Comparison of ENCODE assay signal across 19 mouse cellular contexts in the genomic region with DNA sequence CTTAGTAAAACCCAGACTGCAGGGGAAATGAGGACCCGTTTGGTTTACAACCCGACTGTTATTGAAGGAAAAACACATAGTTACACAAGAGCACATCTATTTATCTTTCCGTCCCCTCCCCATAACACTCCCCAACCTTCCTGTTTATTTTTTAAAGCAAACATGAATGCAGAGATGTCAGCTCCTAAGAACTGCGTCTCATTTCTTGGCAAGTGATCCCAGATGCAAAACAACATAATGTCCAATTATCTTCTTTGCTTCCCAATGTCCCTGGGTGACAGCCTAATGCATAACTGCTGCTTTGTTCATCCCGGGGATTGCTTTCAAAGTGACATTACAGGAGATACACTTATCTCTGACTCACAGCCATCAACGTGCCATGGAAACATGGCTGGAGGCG. TPM values are rescaled to one million over a fixed set of nuclear protein-coding genes. Genes with fewer than 3 reads are reported as not detected.
DNase-seq lines count a peak whose midpoint lies in the region; ATAC-seq and TF ChIP-seq lines count a peak whose summit lies in the region.
"Had no signal": no experiment of that assay in that cellular context is flagged by ENCODE, and none has a peak within 500 bp of the region (broad histone marks: within the 10 kb centered on the region; RNA-seq: fewer than 3 reads in every experiment).

No protein-coding gene starts in this region.

- no peak for DNase-seq in forebrain, postnatal 0 days
- DNase-seq in lung, embryonic 14.5 days = peak; percentile 64
- no peak for DNase-seq in lung, adult 2 months
- DNase-seq in MN1 (ENCODE audit: low spot score) = peak; percentile 47
- no peak for DNase-seq in thymus, postnatal 4 days
- DNase-seq: adrenal gland, adult 8-10 months; cerebellum, adult 2 months; spleen, adult 18-20 months; thymus, postnatal 14 days had no signal

- H3K4me1 ChIP-seq in forebrain, postnatal 0 days (ENCODE audit: insufficient read depth) = no peaks in the 10 kb centered on the region
- no peaks in the 10 kb centered on the region for H3K4me1 ChIP-seq in forebrain, embryonic 12.5 days
- H3K4me1 ChIP-seq in lung, embryonic 14.5 days (ENCODE audit: insufficient read depth) = no peaks in the 10 kb centered on the region
- H3K4me1 ChIP-seq in lung, adult 2 months (ENCODE audit: control insufficient read depth, insufficient read depth, low read length) = peaks cover 4% of the 10 kb centered on the region; the same call in 1 of the 2 replicates
- peaks cover 4% of the 10 kb centered on the region; the same call in 1 of the 2 replicates for H3K4me1 ChIP-seq in embryonic facial prominence, embryonic 15.5 days
- H3K4me1 ChIP-seq: liver, embryonic 15.5 days; megakaryocyte, embryonic 14.5 days; stomach, embryonic 15.5 days had no signal

- WGBS in forebrain, postnatal 0 days = 57% methylated on average over 7 of the region's 7 CpGs
- WGBS in forebrain, embryonic 12.5 days = 83% methylated on average over 7 of the region's 7 CpGs
- 46% methylated on average over 7 of the region's 7 CpGs for WGBS in lung, embryonic 14.5 days
- 42% methylated on average over 7 of the region's 7 CpGs for WGBS in lung, adult 2 months
- 54% methylated on average over 7 of the region's 7 CpGs for whole genome bisulfite sequencing in embryonic facial prominence, embryonic 15.5 days

- 0 out of 2 replicates have a peak overlapping the region, but pooled peaks have one; percentile 15 for H3K27ac ChIP-seq in forebrain, postnatal 0 days (ENCODE audit: low read depth, low read length)
- H3K27ac ChIP-seq in forebrain, embryonic 12.5 days = no peak overlapping the region
- H3K27ac ChIP-seq in lung, embryonic 14.5 days (ENCODE audit: low read depth) = no peak overlapping the region
- peak overlapping the region; percentile 17 for H3K27ac ChIP-seq in embryonic facial prominence, embryonic 15.5 days (replicated peaks)
- H3K27ac ChIP-seq: heart, embryonic 15.5 days; kidney, postnatal 0 days; liver, embryonic 15.5 days; stomach, embryonic 15.5 days had no signal

- H3K36me3 ChIP-seq in forebrain, postnatal 0 days (ENCODE audit: insufficient read depth) = peaks cover 20% of the 10 kb centered on the region
- H3K36me3 ChIP-seq in forebrain, embryonic 12.5 days (replicated peaks) = 0 out of 2 replicates have a peak, but pooled peaks cover 5% of the 10 kb centered on the region
- H3K36me3 ChIP-seq in lung, embryonic 14.5 days (ENCODE audit: insufficient read depth) = peaks cover 19% of the 10 kb centered on the region; the same call in 1 of the 2 replicates
- peaks cover 30% of the 10 kb centered on the region for H3K36me3 ChIP-seq in embryonic facial prominence, embryonic 15.5 days

- H3K9ac ChIP-seq in forebrain, postnatal 0 days = no peak overlapping the region
- no peak overlapping the region for H3K9ac ChIP-seq in forebrain, embryonic 12.5 days
- H3K9ac ChIP-seq in lung, embryonic 14.5 days = no peak overlapping the region
- no peak overlapping the region for H3K9ac ChIP-seq in embryonic facial prominence, embryonic 15.5 days
- H3K9ac ChIP-seq: embryonic facial prominence, embryonic 12.5 days; heart, embryonic 15.5 days; liver, embryonic 15.5 days; stomach, embryonic 15.5 days had no signal

- no peak overlapping the region for H3K4me3 ChIP-seq in forebrain, postnatal 0 days (ENCODE audit: low read depth, low read length)
- no peak overlapping the region for H3K4me3 ChIP-seq in forebrain, embryonic 12.5 days (replicated peaks)
- H3K4me3 ChIP-seq in lung, embryonic 14.5 days (ENCODE audit: low read depth, low read length) = no peak overlapping the region
- no peak overlapping the region for H3K4me3 ChIP-seq in lung, adult 2 months (replicated peaks; ENCODE audit: extremely low read depth, low read depth, low read length)
- no peak overlapping the region for H3K4me3 ChIP-seq in embryonic facial prominence, embryonic 15.5 days (replicated peaks)
- H3K4me3 ChIP-seq: embryonic facial prominence, embryonic 12.5 days; heart, embryonic 15.5 days; liver, embryonic 15.5 days; megakaryocyte, embryonic 14.5 days; stomach, embryonic 15.5 days had no signal

- H3K27me3 ChIP-seq in forebrain, postnatal 0 days (ENCODE audit: insufficient read depth, low read length) = no peaks in the 10 kb centered on the region
- no peaks in the 10 kb centered on the region for H3K27me3 ChIP-seq in forebrain, embryonic 12.5 days
- no peaks in the 10 kb centered on the region for H3K27me3 ChIP-seq in lung, embryonic 14.5 days (ENCODE audit: insufficient read depth, low read length)
- no peaks in the 10 kb centered on the region for H3K27me3 ChIP-seq in embryonic facial prominence, embryonic 15.5 days
- H3K27me3 ChIP-seq: embryonic facial prominence, embryonic 12.5 days; heart, embryonic 15.5 days; liver, embryonic 15.5 days; megakaryocyte, embryonic 14.5 days; stomach, embryonic 15.5 days had no signal

- H3K9me3 ChIP-seq in forebrain, postnatal 0 days (ENCODE audit: low read length) = no peaks in the 10 kb centered on the region
- no peaks in the 10 kb centered on the region for H3K9me3 ChIP-seq in forebrain, embryonic 12.5 days
- H3K9me3 ChIP-seq in lung, embryonic 14.5 days (ENCODE audit: low read depth, low read length) = no peaks in the 10 kb centered on the region
- H3K9me3 ChIP-seq in embryonic facial prominence, embryonic 15.5 days (replicated peaks) = no peaks in the 10 kb centered on the region
- H3K9me3 ChIP-seq: embryonic facial prominence, embryonic 12.5 days; heart, embryonic 15.5 days; liver, embryonic 15.5 days; megakaryocyte, embryonic 14.5 days; stomach, embryonic 15.5 days had no signal

- no peak for TF ChIP-seq POLR2A in lung, adult 2 months (IDR thresholded peaks at IDR 0.05; ENCODE audit: borderline replicate concordance, extremely low read depth, low read depth, low read length)

- ATAC-seq in forebrain, postnatal 0 days = peak; percentile 40; the same call in 1 of the 2 replicates
- ATAC-seq in forebrain, embryonic 12.5 days (ENCODE audit: low FRiP score) = no peak
- no peak; the same call in 1 of the 2 replicates for ATAC-seq in lung, embryonic 14.5 days (ENCODE audit: insufficient read depth)
- no peak for ATAC-seq in embryonic facial prominence, embryonic 15.5 days (ENCODE audit: insufficient number of reproducible peaks, low FRiP score, low TSS enrichment, low read depth)
- ATAC-seq in megakaryocyte-erythroid progenitor cell, adult 5-6 weeks (replicated peaks; ENCODE audit: low FRiP score, low TSS enrichment, poor library complexity, severe bottlenecking) = no peak
- ATAC-seq: intestine, embryonic 16.5 days had no signal

- no peak for TF ChIP-seq CTCF in forebrain, postnatal 0 days (IDR thresholded peaks at IDR 0.05; ENCODE audit: low read depth)
- no peak for TF ChIP-seq CTCF in lung, embryonic 14.5 days (IDR thresholded peaks at IDR 0.05; ENCODE audit: low read depth)
- no peak for TF ChIP-seq CTCF in lung, adult 2 months (IDR thresholded peaks at IDR 0.05; ENCODE audit: insufficient read depth, low read length)

- H3K4me2 ChIP-seq in forebrain, postnatal 0 days (ENCODE audit: low read depth) = no peak overlapping the region
- H3K4me2 ChIP-seq in forebrain, embryonic 12.5 days = no peak overlapping the region
- no peak overlapping the region for H3K4me2 ChIP-seq in lung, embryonic 14.5 days
- no peak overlapping the region for H3K4me2 ChIP-seq in embryonic facial prominence, embryonic 15.5 days (replicated peaks)
- H3K4me2 ChIP-seq: embryonic facial prominence, embryonic 12.5 days; heart, embryonic 15.5 days; liver, embryonic 15.5 days; stomach, embryonic 15.5 days had no signal

RNA-seq across cellular contexts. Expression of a gene that starts 30.7 kb away (rescaled TPM):
- total RNA-seq in forebrain, postnatal 0 days (2014; rRNA removed) = 10.2 and 10.7 TPM in 2 replicates
- polyA plus RNA-seq in forebrain, postnatal 0 days (2015; fragmentation: Nextera tagmentation; extraction: Ambion mirVana) = 3.5 and 6.8 TPM in 2 replicates
- polyA plus RNA-seq in forebrain, embryonic 12.5 days (2016; fragmentation: Nextera tagmentation; extraction: Ambion mirVana) = 5.7 and 5.9 TPM in 2 replicates
- 4.4 TPM in 2 replicates for polyA plus RNA-seq in lung, embryonic 14.5 days (2014; fragmentation: Nextera tagmentation; extraction: Ambion mirVana)
- polyA plus RNA-seq in lung, adult 2 months (2012; rRNA removed) = 6.7 and 8.9 TPM in 2 replicates
- polyA plus RNA-seq in embryonic facial prominence, embryonic 15.5 days (2015; fragmentation: Nextera tagmentation; extraction: Ambion mirVana) = 6.8 and 7.0 TPM in 2 replicates
- 14.4 and 16.0 TPM in 2 replicates for total RNA-seq in megakaryocyte-erythroid progenitor cell, adult 5-6 weeks (2014; fragmentation: Nextera tagmentation)
- 11.9 and 14.1 TPM in 2 replicates for total RNA-seq in megakaryocyte-erythroid progenitor cell, adult 5-6 weeks (2017)

RNA-seq across cellular contexts. Expression of a gene that starts 44.7 kb away (rescaled TPM):
- 180 and 225 TPM in 2 replicates for total RNA-seq in forebrain, postnatal 0 days (2014; rRNA removed)
- 101 and 113 TPM in 2 replicates for polyA plus RNA-seq in forebrain, postnatal 0 days (2015; fragmentation: Nextera tagmentation; extraction: Ambion mirVana)
- polyA plus RNA-seq in forebrain, embryonic 12.5 days (2016; fragmentation: Nextera tagmentation; extraction: Ambion mirVana) = 71.8 and 73.8 TPM in 2 replicates
- 39.4 and 51.6 TPM in 2 replicates for polyA plus RNA-seq in lung, embryonic 14.5 days (2014; fragmentation: Nextera tagmentation; extraction: Ambion mirVana)
- 103 and 116 TPM in 2 replicates for polyA plus RNA-seq in lung, adult 2 months (2012; rRNA removed)
- 41.1 and 42.7 TPM in 2 replicates for polyA plus RNA-seq in embryonic facial prominence, embryonic 15.5 days (2015; fragmentation: Nextera tagmentation; extraction: Ambion mirVana)
- total RNA-seq in megakaryocyte-erythroid progenitor cell, adult 5-6 weeks (2014; fragmentation: Nextera tagmentation) = 54.1 and 55.3 TPM in 2 replicates
- 21.4 and 25.9 TPM in 2 replicates for total RNA-seq in megakaryocyte-erythroid progenitor cell, adult 5-6 weeks (2017)

Comparison
In these comparisons a context has a peak if more than half of its experiments do, and no peak if none do; other contexts are left out.
1. DNase-seq: peak in lung, embryonic 14.5 days (single experiment) and MN1 (single experiment); none in forebrain, postnatal 0 days (single experiment), lung, adult 2 months (single experiment) and thymus, postnatal 4 days (single experiment).
2. H3K27ac ChIP-seq: peak in forebrain, postnatal 0 days (single experiment) and embryonic facial prominence, embryonic 15.5 days (single experiment); none in forebrain, embryonic 12.5 days (single experiment) and lung, embryonic 14.5 days (single experiment).